Mouse (Mus musculus): ENCODE results near the gene Lrp2. TPM values are rescaled to one million over a fixed set of nuclear protein-coding genes. Genes with fewer than 3 reads are reported as not detected.

Gene Lrp2
- polyA plus RNA-seq, 1 experiment from 2014 or later = 0.22 TPM

- Histone ChIP-seq H3K9ac (ENCODE audit: low read depth, low read length) (no peak overlapping the region), H3K9me3 (ENCODE audit: control insufficient read depth, low read length) (no peaks in the 10 kb centered on the region), H3K4me3 (ENCODE audit: low read depth, low read length) (no peak overlapping the region), H3K4me1 (replicated peaks; ENCODE audit: control insufficient read depth, insufficient read depth, low read length) (peaks cover 3% of the 10 kb centered on the region), H3K27ac (ENCODE audit: low read depth, low read length) (no peak overlapping the region), H3K4me2 (no peak overlapping the region), H3K36me3 (ENCODE audit: control insufficient read depth, insufficient read depth, low read length) (no peaks in the 10 kb centered on the region), H3K27me3 (replicated peaks; ENCODE audit: control insufficient read depth, insufficient read depth, low read length) (no peaks in the 10 kb centered on the region)
- DNase-seq (ENCODE audit: low spot score) (no peak), ATAC-seq (replicated peaks; ENCODE audit: low FRiP score) (no peak)
- 48% methylated on average over 2 of the region's 2 CpGs for WGBS
Measured at GRCm38 (mm10) chr2:69376780-69377179, 209.1 kb downstream of the Lrp2 start.

Other genes starting within 250 kb of the Lrp2 start
- 1.0 and 1.2 TPM in 2 replicates for gene Abcb11, start 243.4 kb downstream of the Lrp2 start, polyA plus RNA-seq (2014; fragmentation: Nextera tagmentation; extraction: Ambion mirVana)
- 0.05 TPM in 1 of 2 replicates, not detected in the other for gene Dhrs9, start 205.6 kb downstream of the Lrp2 start, polyA plus RNA-seq (2014; fragmentation: Nextera tagmentation; extraction: Ambion mirVana)
- gene Bbs5, start 61.1 kb upstream of the Lrp2 start, polyA plus RNA-seq (2014; fragmentation: Nextera tagmentation; extraction: Ambion mirVana) = 8.4 and 10.9 TPM in 2 replicates
- 0.22 and 0.75 TPM in 2 replicates for gene Klhl41, start 84.1 kb upstream of the Lrp2 start, polyA plus RNA-seq (2014; fragmentation: Nextera tagmentation; extraction: Ambion mirVana)
- 16.0 and 17.0 TPM in 2 replicates for gene Fastkd1, start 127.5 kb upstream of the Lrp2 start, polyA plus RNA-seq (2014; fragmentation: Nextera tagmentation; extraction: Ambion mirVana)
- 98.3 and 110 TPM in 2 replicates for gene Ppig, start 136.5 kb upstream of the Lrp2 start, polyA plus RNA-seq (2014; fragmentation: Nextera tagmentation; extraction: Ambion mirVana)
- 1.2 and 1.4 TPM in 2 replicates for gene Ccdc173, start 203.5 kb upstream of the Lrp2 start, polyA plus RNA-seq (2014; fragmentation: Nextera tagmentation; extraction: Ambion mirVana)
- 24.9 and 25.2 TPM in 2 replicates for gene Phospho2, start 203.6 kb upstream of the Lrp2 start, polyA plus RNA-seq (2014; fragmentation: Nextera tagmentation; extraction: Ambion mirVana)
- 44.9 and 47.7 TPM in 2 replicates for gene Klhl23, start 235.9 kb upstream of the Lrp2 start, polyA plus RNA-seq (2014; fragmentation: Nextera tagmentation; extraction: Ambion mirVana)